Mouse (Mus musculus): ENCODE measurements around the gene Gaa.
"Not testable (repeated sequence)": the region's sequence is repeated elsewhere in the genome, so short reads cannot be mapped to it uniquely, and the experiment has no call there.

The Gaa gene

GRCm38 (mm10) chr11:119252854-119253541 lies 14.7 kb upstream of the Gaa start:
- DNase-seq (ENCODE audit: low spot score) = peak; percentile 68

DNA sequence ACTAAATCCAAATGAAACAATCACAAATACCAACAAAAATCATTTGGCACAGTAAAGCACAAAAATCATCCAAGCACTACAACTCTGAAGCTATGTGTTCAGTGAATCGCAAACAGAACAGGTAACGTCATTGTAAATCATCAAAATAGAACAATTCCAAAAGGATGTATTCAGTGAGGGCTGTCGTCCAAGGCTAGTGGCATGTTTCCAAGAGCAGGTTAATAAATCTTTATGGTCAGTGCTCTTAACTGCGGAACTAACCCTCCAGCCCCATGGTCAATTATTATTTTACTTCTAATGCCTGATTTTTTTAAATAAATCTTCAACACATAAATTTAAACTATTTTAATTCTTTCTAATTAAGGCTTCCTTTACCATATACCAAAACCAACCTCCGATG lies 11.1 kb upstream of the Gaa start:
- DNase-seq (ENCODE audit: low spot score) = not testable (repeated sequence)

DNA sequence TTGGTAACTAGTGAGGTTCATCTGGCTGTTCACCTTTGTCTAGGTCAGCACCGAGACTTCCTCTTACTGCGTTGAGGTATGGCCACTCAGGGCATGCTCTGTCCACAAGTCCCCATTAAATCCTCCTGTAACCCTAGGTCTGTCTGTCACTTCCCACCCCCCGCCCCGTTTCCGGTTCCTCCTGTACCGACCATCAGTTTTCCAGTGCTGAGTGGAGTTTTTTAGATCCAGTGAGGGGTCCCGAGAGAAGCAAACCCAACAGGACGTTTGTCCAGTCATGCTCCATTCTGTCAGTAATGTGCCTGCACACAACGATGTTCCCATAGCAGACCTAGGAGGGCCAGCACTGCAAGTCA lies 9.5 kb upstream of the Gaa start:
- DNase-seq (ENCODE audit: low spot score) = no peak

DNA sequence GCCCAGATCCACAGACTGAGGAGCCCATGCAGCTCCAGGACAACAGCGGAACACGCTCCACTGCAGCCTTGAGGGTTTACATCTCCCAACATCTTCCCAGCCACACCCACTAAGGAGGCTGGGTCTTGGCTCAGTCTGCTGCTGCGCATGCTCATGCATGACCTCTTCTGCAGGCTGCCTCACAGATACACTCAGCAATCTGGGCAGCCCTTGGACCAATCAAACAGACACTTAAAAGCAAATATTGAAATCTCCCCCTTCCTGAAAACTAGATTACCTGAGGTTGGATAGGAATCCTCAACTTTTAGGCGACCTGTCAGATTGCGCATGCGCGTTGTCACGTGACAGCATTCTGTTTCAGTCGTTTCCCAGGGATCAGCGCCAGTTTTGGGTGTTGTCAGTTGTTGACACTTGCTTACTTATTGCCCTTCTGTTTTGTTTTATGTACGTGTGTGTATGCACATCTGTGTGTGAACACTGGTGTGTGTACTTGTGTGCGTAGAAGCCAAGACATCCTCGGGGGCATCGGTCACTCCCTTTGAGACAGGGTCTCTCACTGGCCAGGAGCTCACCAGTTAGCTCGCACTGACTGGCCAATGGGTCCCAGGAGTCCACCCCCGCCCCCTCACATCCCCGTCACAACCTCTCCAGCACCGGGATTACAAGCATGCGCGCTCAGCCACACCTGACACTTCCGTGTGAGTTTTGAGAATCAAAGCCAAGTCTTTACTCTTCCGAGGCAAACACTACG lies 8.9 kb upstream of the Gaa start:
- peak; percentile 74 for DNase-seq (ENCODE audit: low spot score)

- no peak for DNase-seq (ENCODE audit: low spot score)
Observed at GRCm38 (mm10) chr11:119259977-119260376, 7.7 kb upstream of the Gaa start.

GRCm38 (mm10) chr11:119264413-119264812 lies 3.3 kb upstream of the Gaa start:
- no peak for DNase-seq (ENCODE audit: low spot score)

DNA sequence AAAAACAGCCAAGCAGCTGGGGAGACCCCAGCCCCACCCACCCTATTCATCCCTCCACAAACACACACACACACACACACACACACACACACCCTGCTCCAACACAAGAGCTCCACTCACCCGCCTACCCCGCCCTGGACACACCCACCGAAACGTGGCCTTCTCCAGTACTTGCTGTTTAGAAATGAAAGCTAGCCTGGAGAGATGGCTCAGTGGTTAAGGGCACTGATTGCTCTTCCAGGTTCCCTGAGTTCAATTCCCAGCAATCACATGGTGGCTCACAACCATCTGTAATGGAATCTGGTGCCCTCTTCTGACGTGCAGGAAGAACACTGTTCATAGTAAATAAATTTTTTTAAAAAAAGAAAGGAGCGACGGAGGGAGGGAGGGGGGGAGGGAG lies 1.9 kb upstream of the Gaa start:
- DNase-seq (ENCODE audit: low spot score) = no peak

- no peak for DNase-seq (ENCODE audit: low spot score)
Observed at GRCm38 (mm10) chr11:119267241-119267674, 429 bp upstream of the Gaa start.

DNA sequence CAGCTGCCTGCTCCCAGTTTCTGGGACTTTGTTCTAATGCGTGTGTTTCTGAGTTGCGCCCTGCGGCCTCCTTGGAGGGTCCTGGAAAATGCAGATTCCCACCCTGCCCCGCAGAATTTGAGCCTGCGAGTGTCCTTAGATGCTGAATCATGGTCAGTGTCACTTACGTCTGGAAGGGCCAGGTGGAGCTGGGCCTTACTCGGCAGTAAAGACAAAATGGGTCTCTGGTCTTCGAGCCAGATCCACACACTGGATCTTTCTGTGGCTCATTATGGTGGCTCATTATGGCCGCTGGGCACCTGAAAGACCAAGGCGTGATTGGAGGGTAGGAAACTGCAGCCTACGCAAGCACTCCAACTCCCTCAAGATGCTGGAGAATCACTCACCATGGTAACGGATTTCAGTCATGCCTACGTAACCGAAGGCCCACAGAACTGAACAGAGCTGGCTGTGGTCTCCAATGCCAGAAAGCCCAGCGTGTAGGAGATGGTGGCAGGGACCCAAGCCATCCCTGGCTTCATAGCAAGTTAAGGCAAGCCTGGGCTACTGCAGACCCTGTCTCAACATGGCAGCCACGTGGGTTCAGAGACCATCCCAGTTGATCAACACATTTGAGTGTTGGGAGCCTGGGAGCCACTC lies 989 bp downstream of the Gaa start:
- no peak for DNase-seq (ENCODE audit: low spot score)

- DNase-seq (ENCODE audit: low spot score) = not testable (repeated sequence)
Observed at GRCm38 (mm10) chr11:119272492-119272891, 4.8 kb downstream of the Gaa start.

DNA sequence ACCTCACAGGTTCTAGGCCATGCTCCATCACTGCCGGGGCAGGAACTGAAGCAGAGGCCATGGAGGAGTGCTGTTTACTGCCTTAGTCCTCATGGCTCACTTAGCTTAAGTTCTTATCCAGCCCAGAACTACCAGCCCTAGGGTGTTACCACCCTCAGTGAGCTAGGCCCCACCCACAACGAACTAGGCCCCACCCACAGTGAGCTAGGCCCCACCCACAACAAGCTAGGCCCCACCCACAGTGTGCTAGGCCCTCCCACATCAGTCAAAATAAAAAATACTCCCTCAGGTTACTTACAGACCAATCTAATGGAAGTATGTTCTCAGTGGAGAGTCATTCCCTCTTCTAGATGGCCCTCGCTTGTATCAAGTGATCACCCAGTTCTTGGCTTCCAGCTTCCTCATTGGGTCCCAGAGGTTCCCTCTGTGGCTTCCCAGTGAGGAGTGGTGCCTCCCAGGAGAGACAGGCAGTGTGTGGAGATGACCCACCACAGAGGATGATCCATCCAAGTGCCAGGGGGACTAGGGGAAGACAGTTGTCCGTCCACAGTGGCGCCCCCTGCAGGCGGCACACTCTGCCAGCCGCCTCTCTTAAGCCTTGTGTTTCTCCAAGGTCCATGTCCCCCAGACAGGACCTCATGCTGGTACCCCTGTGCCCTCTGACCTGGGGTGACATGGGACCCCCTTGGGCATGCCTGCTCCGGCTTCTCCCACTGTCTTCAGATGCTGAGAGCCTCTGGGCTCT lies 5.7 kb downstream of the Gaa start:
- DNase-seq (ENCODE audit: low spot score) = peak; percentile 41

DNA sequence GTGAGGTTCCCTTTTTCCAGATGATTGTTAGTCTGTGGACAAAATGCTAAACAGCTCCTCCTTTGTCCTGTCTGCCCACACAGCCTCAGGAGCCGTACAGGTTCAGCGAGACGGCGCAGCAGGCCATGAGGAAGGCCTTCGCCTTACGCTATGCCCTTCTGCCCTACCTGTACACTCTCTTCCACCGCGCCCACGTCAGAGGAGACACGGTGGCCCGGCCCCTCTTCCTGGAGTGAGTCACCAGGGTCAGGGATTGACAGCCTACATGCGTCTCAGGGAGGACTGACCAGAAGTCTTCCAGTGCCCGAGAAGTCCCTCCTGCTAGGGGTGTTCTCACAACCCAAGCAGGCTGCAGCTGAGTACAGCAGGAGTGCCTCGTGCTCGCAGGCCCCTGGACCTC lies 13.3 kb downstream of the Gaa start:
- no peak for DNase-seq (ENCODE audit: low spot score)

GRCm38 (mm10) chr11:119285791-119286527 lies 18.3 kb downstream of the Gaa start:
- no peak for DNase-seq (ENCODE audit: low spot score)

- no peak for DNase-seq (ENCODE audit: low spot score)
Observed at GRCm38 (mm10) chr11:119287207-119287992, 19.7 kb downstream of the Gaa start.

DNA sequence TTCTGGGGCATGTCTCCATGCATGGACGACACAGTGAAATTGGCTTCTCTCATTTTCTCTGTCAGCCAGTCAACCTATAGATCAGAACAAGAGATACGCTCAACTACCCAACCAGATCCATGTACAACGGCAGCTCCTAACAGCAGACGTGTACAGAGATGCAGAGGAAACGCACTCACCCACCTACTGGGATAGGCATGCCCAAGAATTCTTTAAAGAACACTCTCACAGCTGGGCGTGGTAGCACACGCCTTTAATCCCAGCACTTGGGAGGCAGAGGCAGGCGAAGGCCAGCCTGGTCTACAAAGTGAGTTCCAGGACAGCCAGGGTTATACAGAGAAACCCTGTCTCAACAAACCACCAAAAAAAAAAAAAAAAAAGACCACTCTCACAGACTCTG lies 25.2 kb downstream of the Gaa start:
- not testable (repeated sequence) for DNase-seq (ENCODE audit: low spot score)

DNA sequence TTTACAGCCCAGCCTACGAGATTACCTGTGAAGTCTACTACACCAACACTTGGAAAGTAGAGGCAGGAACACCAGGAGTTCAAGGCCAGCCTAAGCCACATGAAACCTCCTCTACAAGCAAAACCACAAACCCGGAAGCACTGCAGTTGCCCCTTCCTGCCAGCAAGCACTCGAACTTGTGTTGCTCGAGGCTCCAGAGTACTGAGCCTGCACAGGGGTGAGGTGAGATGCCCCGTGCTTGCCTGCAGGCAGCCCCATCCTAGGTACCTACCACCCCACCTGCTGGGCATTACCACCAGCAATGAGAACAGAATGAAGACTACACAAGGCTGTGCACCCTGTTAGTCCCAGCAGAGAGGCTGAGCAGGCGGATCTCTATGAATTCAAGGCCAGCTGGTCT lies 30.3 kb downstream of the Gaa start:
- DNase-seq (ENCODE audit: low spot score) = no peak

DNA sequence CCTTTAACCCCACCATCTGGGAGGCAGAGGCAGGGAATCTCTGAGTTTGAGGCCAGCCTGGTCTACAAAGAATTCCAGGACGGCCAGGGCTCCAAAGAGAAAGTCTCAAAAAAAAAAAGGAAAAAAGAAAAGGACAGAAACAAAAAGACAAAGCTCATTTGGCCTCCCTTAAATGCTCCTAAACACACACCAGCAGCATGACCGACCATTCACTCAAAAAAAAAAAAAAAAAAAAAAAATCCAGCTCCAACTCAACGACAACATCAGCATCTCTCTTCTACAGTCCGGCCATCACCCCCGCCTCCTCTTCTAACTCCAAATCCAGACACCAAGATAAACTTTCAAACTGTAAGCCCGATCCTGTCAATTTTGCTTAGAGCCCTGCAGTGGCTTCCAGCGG lies 31.2 kb downstream of the Gaa start:
- DNase-seq (ENCODE audit: low spot score) = no peak

- DNase-seq (ENCODE audit: low spot score) = peak; percentile 99
Observed at GRCm38 (mm10) chr11:119299391-119300245, 31.9 kb downstream of the Gaa start, which contains the start of gene Eif4a3. Gene Eif4a3 (minus strand): TSS chr11:119300089.

DNA sequence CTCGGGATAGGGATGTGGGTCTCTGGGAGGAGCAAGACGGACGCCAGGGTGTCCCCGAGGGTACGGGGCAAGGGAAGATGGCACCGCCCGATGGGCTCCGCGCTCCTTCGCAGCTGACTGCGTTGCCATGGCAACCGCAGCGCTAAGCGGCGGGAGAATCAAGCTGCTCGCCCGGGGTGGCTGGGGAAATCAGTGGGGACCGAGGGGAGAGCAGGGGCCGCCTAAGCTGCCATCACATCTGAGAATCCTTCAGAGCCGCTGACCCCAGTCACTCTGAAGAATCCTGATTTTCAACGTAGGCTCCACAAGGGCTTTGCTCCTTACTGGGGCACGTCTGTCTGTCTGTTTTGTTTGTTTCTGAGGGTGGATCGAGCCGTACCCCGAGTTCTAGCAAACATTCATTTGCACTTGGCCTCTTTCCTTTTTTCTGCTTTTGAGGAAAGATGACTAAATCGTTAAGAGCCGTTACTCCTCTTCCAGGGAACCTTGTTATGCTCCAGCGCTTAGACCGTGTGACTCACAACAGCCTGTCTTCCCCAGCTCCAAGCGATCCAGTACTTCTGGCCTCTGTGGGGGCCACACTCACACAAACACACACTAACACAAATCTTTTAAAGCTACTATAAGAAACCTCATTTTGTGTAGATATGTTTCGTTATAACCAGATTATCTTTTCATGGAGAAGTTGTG lies 32.7 kb downstream of the Gaa start:
- no peak for DNase-seq (ENCODE audit: low spot score)
